Mouse (Mus musculus) heart, adult 18-20 months (tissue): Measurements from ENCODE around the gene Prc1. TPM values are rescaled to one million over a fixed set of nuclear protein-coding genes. Genes with fewer than 3 reads are reported as not detected.
A peak's percentile ranks its signal among the peaks of the same experiment; 100 is the strongest.
"Not testable (repeated sequence)": the region's sequence is repeated elsewhere in the genome, so short reads cannot be mapped to it uniquely, and the experiment has no call there.

Experiments
- DNase-seq, 2 experiments: peaks; one replicate each; pipeline ENCODE4 v3.0.0; 2021 to 2022; ENCODE audit warnings: mixed read lengths in 1 of 2
- total RNA-seq, 2 experiments: library from RNA; stranded (reverse); gene quantifications; 2 replicates each; pipeline ENCODE4 v1.2.3; 2021

Gene Prc1
- total RNA-seq, 2 experiments from 2014 or later, result 0.87 to 2.2 TPM

- no peak for DNase-seq
These were observed 9.9 kb upstream of the Prc1 start for GRCm38 (mm10) chr7:80284391-80284790.

DNA sequence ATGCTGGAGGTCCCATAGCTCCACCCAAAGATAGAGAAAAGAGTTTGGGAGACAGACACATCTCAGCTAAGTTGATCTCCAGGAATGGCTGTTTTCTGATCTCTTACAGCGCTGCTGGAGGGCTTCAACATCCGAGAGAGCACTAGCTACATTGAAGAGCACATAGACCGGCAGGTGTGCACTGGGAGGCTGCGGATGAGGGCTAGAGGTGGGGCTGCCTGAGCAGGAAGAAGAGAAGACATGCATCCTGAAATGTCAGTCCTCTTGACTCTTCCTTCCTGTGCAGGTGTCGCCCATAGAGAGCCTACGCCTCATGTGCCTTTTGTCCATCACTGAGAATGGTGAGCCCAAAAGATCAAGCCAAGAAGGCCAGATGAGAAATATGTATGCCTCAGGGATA, 8.5 kb upstream of the Prc1 start:
- DNase-seq, result no peak

GRCm38 (mm10) chr7:80287736-80288135, 6.5 kb upstream of the Prc1 start:
- no peak for DNase-seq

- DNase-seq, result no peak
These were observed 756 bp downstream of the Prc1 start for GRCm38 (mm10) chr7:80294764-80295648.

GRCm38 (mm10) chr7:80296462-80296861, 2.2 kb downstream of the Prc1 start:
- no peak for DNase-seq

- DNase-seq, result no peak
These were observed 2.8 kb downstream of the Prc1 start for GRCm38 (mm10) chr7:80297041-80297440.

DNA sequence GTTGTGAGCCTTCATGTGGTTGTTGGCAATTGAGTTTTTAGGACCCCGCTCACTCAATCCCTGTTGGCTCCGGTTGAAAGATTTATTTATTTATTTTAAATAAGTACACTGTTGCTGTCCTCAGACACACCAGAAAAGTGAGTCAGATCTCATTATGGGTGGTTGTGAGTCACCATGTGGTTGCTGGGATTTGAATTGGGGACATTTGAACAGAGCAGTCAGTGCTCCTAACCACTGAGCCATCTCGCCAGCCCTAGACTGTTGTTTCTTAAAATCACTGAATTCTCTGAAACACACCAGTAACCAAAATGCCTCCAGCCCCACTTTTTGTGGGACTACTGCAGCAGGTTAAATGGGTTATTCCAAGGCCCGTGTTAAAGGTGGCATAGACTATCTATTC, 4.5 kb downstream of the Prc1 start:
- no peak for DNase-seq

- no peak for DNase-seq
These were observed 5.3 kb downstream of the Prc1 start for GRCm38 (mm10) chr7:80299568-80299967.

DNA sequence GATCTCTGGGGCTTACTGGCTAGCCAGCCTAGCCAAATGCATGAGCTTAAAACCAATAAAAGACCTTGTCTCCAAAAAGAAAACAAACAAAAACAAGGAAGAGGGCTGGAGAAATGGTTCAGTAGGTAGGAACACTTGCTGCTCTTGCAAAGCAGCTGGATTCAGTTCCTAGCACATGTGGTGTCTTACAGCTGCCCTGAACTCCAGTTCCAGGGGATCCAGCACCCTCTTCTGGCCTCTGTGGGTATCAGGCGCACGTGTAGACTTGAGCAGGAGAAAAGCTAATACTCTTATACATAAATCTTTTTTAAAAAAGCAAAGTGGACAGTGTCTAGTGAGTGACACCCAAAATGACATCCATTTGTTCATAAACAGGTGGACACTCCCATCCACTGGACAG, 7.3 kb downstream of the Prc1 start:
- no peak for DNase-seq

- DNase-seq, result no peak
These were observed 13.5 kb downstream of the Prc1 start for GRCm38 (mm10) chr7:80307766-80308165.

DNA sequence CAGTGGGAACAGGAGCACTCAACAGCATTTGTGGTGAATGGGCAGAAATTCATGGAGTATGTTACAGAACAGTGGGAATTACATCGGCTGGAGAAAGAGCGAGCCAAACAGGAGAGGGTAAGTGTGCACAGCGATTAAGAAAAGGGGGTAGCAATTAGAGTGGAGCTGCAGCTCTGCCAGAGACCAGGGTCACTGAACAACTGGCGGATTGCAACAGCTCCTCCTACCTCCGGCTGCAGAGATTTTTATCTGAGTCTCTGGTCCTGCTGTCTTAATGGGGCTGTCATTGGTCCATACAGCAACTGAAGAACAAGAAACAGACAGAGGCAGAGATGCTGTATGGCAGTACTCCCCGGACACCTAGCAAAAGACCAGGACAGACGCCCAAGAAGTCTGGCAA, 16.5 kb downstream of the Prc1 start:
- no peak for DNase-seq

DNA sequence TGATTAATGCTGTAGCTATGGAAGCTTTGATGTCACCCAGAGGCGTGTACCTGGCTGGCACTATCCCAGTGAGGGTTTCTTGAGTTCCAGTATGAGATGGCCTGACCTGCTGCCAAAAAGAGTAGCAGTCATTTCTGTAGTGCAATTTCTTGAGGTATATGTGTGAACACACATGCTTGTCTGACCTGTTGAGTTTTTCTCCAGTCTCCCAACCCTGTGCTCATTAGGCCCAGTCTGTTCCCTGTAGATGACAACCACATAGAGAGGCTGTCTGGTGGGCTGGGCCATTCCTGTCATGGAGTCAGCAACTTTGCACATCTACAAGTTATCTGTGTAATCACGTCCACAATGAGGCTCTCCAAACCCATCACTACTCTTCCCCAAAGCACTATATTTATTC, 21.5 kb downstream of the Prc1 start:
- no peak for DNase-seq

- no peak for DNase-seq
These were observed 23.3 kb downstream of the Prc1 start for GRCm38 (mm10) chr7:80317439-80318115.

GRCm38 (mm10) chr7:80318670-80319069, 24.4 kb downstream of the Prc1 start:
- DNase-seq, result no peak

DNA sequence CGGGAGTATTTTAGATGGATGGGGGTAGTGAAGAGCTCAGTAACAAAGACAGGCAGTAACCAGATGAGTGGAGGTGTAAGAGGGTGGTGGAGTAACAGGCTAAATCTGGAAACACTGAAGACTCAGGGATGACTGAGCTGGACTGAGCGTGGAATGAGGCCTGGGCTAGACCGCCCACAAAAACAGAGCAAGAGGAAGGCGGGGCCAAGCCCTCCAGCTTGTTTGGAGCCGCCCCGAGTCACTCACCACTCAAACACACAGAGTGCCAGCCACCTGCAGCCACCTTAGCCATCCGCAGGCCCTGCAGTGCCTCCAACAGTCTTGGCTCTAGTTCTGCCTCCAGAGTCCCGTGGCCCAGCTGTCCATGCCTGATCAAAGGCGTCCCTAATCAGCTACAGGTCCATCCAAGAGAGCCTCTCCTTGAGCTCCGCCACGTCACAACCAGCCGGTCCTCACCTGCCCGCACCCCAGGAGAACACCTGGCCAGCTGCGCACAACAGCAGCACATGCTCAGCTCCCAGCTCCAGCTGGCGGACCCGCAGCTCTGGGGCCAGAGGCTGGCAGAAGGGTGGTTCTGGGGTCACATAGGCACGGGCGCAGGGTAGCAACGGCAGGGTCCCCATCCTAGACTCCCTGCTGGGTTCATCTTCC, 25.7 kb downstream of the Prc1 start:
- no peak for DNase-seq

DNA sequence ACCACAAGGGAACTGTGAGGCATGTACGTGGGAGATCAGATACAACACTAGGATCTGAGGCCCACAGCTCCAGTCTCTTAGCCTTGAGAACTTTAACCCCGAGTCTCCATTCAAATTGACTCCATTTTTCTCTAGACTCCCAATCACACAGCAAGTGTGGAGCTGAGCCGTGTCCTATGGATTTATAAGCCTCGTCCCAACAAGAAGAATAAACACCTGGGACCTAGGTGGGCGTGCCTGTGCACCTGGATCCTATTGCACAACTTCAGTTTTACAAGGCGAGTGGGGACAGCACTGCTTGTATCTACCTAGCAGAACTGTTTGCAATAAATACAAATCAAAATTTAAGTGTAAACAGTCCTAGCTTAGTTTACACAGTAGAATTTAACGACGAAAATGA, 29.1 kb downstream of the Prc1 start:
- no peak for DNase-seq

DNA sequence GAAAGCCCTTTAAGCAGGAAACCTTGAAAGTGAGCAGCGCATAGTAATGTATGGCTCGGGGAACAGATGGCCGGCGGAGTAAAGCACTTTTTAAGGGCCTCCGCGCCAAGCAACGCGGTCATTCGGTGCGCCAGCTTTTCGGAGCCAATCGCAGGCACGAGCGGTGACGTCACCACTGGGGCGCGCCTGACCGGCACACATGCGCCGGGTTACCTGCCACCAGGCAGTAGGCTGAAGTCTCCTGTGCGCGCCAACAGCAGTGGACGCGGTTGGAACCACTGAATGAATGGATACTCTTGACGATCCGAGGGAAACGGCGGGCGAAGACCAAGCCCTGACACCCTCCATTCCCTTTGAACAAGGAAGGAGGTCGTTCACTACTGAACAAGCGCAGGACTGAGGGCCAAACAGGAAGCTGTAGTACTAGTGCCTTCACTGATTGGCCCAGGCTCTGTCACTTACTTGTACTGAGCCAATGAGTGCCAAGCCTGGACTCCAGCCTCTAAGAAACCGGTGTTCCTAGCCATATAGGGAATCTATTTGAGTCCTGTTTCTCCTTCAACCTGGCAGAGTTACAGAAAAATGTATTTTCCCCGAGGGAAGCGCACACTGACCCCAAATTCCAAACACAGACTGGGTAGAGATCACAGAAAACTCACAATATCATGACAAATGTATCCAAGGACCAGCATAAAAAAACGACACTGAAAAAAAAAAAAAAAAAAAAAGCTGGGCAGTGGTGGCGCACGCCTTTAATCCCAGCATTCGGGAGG, 30.0 kb downstream of the Prc1 start, which contains the start of gene Rccd1:
Gene Rccd1, minus strand, starts transcription at position 412 of the 773 bp plus-strand sequence.
- DNase-seq, result peak; percentile 97

GRCm38 (mm10) chr7:80324816-80325119, 30.5 kb downstream of the Prc1 start:
- not testable (repeated sequence) for DNase-seq

DNA sequence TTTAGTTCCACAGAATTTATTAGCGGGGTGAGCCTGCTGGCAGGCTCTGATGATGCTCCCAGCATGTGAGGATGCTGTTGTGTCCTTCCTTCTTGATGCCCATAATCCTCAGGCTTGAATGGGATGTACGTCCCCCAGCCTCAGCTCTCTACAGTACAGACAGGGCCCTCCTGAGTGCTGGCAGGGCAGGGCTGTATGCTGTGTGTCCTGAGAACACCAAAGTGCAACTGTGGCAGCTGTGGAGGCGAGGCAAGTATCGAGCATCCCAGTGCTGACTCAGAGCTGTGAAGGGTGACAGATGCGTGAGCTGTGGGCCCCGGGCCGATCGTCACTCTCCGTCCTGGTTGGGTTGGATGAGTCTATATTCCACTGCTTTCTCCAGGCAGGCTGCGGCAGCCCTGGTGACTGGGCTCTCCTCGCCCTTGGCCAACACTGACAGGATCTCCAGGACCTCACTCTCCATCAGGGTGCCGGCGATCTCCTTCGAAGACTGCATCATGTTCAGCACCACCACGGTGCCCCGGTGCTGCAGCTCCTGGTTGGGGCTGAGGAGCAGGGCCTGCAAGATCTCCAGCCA, 31.1 kb downstream of the Prc1 start:
- DNase-seq, result no peak

DNA sequence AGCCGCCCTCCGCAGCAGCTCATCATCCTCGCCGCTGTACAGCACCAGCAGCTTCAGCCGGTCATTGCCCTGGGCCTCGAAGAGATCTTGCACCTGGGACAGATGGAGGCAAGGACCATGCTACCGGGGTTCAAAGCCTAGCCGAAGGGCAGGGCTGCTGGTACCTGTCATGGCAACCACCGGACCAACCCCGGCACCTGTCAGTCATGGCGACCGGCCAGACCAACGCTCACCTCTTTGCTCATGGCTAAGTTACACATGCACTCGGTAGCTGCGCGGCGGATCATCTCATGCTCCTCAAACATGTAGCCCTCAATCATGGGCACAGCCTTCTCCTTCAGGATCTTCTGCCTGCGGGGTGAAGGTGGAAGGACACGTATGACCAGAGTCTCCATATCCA, 31.8 kb downstream of the Prc1 start:
- DNase-seq, result no peak

- no peak for DNase-seq
These were observed 36.0 kb downstream of the Prc1 start for GRCm38 (mm10) chr7:80330278-80330677.

DNA sequence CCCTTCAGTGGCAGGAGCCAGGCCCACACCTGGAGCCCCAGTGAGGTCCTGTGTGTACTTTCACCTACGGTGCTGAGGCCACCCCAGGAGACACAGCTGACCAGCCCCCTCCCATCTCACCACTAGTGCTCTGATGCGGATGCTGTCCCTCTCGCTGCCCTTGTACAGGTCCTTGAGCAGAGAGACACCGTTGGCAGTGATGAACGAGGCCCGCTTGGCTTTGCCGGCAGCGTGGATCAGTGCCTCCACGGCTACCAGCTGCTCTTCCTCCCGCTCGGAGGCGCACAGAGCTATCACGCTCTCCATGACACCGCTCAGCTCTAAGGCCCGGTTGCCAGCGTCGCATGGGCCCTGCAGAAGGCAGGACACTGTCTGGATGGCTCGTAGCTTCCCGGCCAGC, 37.2 kb downstream of the Prc1 start:
- no peak for DNase-seq
